Mouse (Mus musculus) left cerebral cortex, postnatal 25 days (tissue): ENCODE measurements around the gene Glul. TPM values are rescaled to one million over a fixed set of nuclear protein-coding genes. Genes with fewer than 3 reads are reported as not detected.

Experiments
- DNase-seq, 2 experiments: peaks; one replicate each; pipeline ENCODE4 v3.0.0; 2022; ENCODE audit warnings: low spot score in 2 of 2, mixed read lengths in 1 of 2
- intact Hi-C: fragments of 180-260 bp; cut with DNase I; formaldehyde crosslinking; loops from one replicate; pipeline ENCODE4 v1.15.1; 2025
- microRNA-seq, 2 experiments: library from miRNA; unstranded; fragments of <30 nt; microRNA quantifications; one replicate each; pipeline ENCODE4 v1.2.0; 2022
- total RNA-seq, 2 experiments: library from RNA; stranded (reverse); gene quantifications; 2 replicates each; pipeline ENCODE4 v1.2.3; 2021

The Glul gene
- total RNA-seq, 2 experiments from 2014 or later = 1,850 to 1,886 TPM

GRCm38 (mm10) chr1:153953797-153954196, 54.1 kb downstream of the Glul start:
- intact Hi-C loops = no loop called here
- DNase-seq = peak; percentile 20 to 59

- intact Hi-C loops = no loop called here
- no peak for DNase-seq
These were observed 58.1 kb downstream of the Glul start for GRCm38 (mm10) chr1:153957850-153958249.

Small RNA genes within 50 kb of the gene (microRNA-seq; reads per million reads assigned to microRNA genes)
- gene Mir8114 = 19.8 to 23.9 reads per million in 2 experiments

Other genes starting within 250 kb of the Glul start
- 10 to 100 TPM; 55.9 to 77.4 TPM for gene Rgs8, start 246.9 kb upstream of the Glul start, total RNA-seq
- 1 to 10 TPM; 7.1 to 8.7 TPM for gene Rgs16, start 159.6 kb upstream of the Glul start, total RNA-seq
- gene Rnasel, start 150.5 kb upstream of the Glul start, total RNA-seq = 1 to 10 TPM; 8.8 to 9.3 TPM
- 1 to 10 TPM; 1.2 to 1.6 TPM for gene Rgsl1, start 55.8 kb upstream of the Glul start, total RNA-seq
- not detected for gene Teddm1b, start 25.6 kb upstream of the Glul start, total RNA-seq
- not detected for gene Teddm1a, start 8.2 kb upstream of the Glul start, total RNA-seq
- 1 to 10 TPM; 2.9 to 4.0 TPM for gene Teddm2, start 284 bp downstream of the Glul start, total RNA-seq